Mouse (Mus musculus) spleen, adult 2 months (tissue): ENCODE results near the gene Gm8439.

ENCODE experiments used
- CTCF ChIP-seq: fragments of 200-500 bp; IDR thresholded peaks from 2 replicates; pipeline ENCODE4 v1.5.1; 2011; ENCODE audit warnings: mild to moderate bottlenecking, inconsistent platforms; ENCODE audit not compliant: insufficient read depth, insufficient read length, insufficient replicate concordance; ENCODE audit errors: extremely low read depth
- POLR2A ChIP-seq: fragments of 200-500 bp; IDR thresholded peaks from 2 replicates; pipeline ENCODE4 v1.6.1; 2011; ENCODE audit warnings: low read depth, low read length, inconsistent platforms

- TF ChIP-seq CTCF (no peak), POLR2A (no peak)
These were observed 25.3 kb downstream of the Gm8439 start for GRCm38 (mm10) chr4:120613691-120614329.
